Mouse (Mus musculus) heart, postnatal 0 days (tissue): ENCODE data around the gene Peli1. TPM values are rescaled to one million over a fixed set of nuclear protein-coding genes. Genes with fewer than 3 reads are reported as not detected.

ENCODE experiments used
- ATAC-seq: fragments of 200-750 bp; cut with Nextera tagmentation; 2 replicates; pipeline ENCODE4 v1.8.0; 2017; ENCODE audit warnings: low read depth, moderate number of reproducible peaks, moderate library complexity; ENCODE audit not compliant: insufficient read depth
- DNase-seq: peaks from one replicate; pipeline ENCODE4 v3.0.0-alpha.2; 2016; ENCODE audit warnings: low spot score
- H3K27ac ChIP-seq: fragments of 300-500 bp; sonication (generic); 2 replicates; pipeline ENCODE4 v1.5.1; 2014; ENCODE audit warnings: low read depth, mild to moderate bottlenecking
- H3K27me3 ChIP-seq: fragments of 300-500 bp; sonication (generic); 2 replicates; pipeline ENCODE4 v1.6.1; 2014; ENCODE audit warnings: low read length, mixed read lengths; ENCODE audit not compliant: control insufficient read depth, insufficient read depth
- H3K36me3 ChIP-seq: fragments of 300-500 bp; sonication (generic); replicated peaks from 2 replicates; pipeline ENCODE4 v1.6.1; 2014; ENCODE audit warnings: low read length, mixed read lengths; ENCODE audit not compliant: control insufficient read depth, insufficient read depth
- H3K4me1 ChIP-seq: fragments of 300-500 bp; sonication (generic); 2 replicates; pipeline ENCODE4 v1.6.1; 2014; ENCODE audit warnings: antibody characterized with exemption; ENCODE audit not compliant: control insufficient read depth, insufficient read depth
- H3K4me2 ChIP-seq: fragments of 300-500 bp; sonication (generic); 2 replicates; pipeline ENCODE4 v1.6.1; 2014; ENCODE audit warnings: low read depth, mild to moderate bottlenecking, low read length, moderate library complexity
- H3K4me3 ChIP-seq: fragments of 300-500 bp; sonication (generic); 2 replicates; pipeline ENCODE4 v1.5.1; 2014; ENCODE audit warnings: low read depth, low read length
- H3K9ac ChIP-seq: fragments of 300-500 bp; sonication (generic); replicated peaks from 2 replicates; pipeline ENCODE4 v1.6.1; 2014; ENCODE audit warnings: low read depth, low read length, mixed read lengths
- H3K9me3 ChIP-seq: fragments of 300-500 bp; sonication (generic); replicated peaks from 2 replicates; pipeline ENCODE4 v1.6.1; 2016; ENCODE audit warnings: low read length; ENCODE audit not compliant: control insufficient read depth
- CTCF ChIP-seq: IDR thresholded peaks from 2 replicates; pipeline ENCODE4 v1.5.1; 2016; ENCODE audit warnings: antibody characterized with exemption, control low read depth, low read depth
- EP300 ChIP-seq: IDR thresholded peaks from 2 replicates; pipeline ENCODE4 v1.6.1; 2016; ENCODE audit warnings: antibody characterized with exemption, low read depth
- WGBS: fragments of 180-500 bp; shearing (Covaris S2); extraction: QIAGEN DNeasy Blood & Tissue Kit; methylation state at CpG from one replicate; pipeline ENCODE4 v1.1.7; 2014; 5-methylcytosine and 5-hydroxymethylcytosine counted together
- polyA plus RNA-seq: library from polyadenylated mRNA; unstranded; fragments of >200 nt; fragmentation: Nextera tagmentation; extraction: Ambion mirVana; gene quantifications from 2 replicates; pipeline ENCODE4 v1.2.1, GENCODE M21; 2015
- total RNA-seq: library from RNA; depleted of rRNA; stranded (reverse); fragments of >200 nt; gene quantifications from 2 replicates; pipeline ENCODE4 v1.2.3, GENCODE M21; 2014; ENCODE audit warnings: low replicate concordance

Peli1 gene
- total and polyA plus RNA-seq, 2 experiments from 2014 or later = 12.9 to 16.3 TPM

DNA sequence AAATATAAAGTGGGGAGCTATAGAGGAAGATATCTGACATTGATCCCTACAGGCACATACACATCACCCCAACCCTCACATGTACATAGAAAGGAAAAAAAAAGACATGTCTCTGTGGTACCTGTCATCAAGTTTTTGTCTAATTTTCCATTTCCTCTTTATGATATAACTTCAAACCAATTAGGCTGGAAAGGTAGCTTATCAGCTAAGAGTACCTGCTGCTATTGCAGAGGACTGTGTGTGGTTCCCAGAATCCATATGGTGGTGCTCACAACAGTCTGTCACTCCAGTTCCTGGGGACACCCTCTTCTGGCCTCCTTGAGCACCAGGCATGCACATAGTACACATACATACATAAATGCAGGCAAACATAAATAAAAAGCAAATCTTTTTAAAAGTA is 24.7 kb downstream of the Peli1 start:
- no peaks in the 10 kb centered on the region for H3K27me3 ChIP-seq
- no peaks in the 10 kb centered on the region for H3K36me3 ChIP-seq
- H3K4me1 ChIP-seq = no peaks in the 10 kb centered on the region
- ATAC-seq (no peak), DNase-seq (no peak)
- no peak overlapping the region for H3K9ac ChIP-seq
- no peaks in the 10 kb centered on the region for H3K9me3 ChIP-seq
- no peak overlapping the region for H3K4me2 ChIP-seq
- H3K27ac ChIP-seq = no peak overlapping the region
- H3K4me3 ChIP-seq = no peak overlapping the region
- TF ChIP-seq CTCF (no peak), EP300 (no peak)

DNA sequence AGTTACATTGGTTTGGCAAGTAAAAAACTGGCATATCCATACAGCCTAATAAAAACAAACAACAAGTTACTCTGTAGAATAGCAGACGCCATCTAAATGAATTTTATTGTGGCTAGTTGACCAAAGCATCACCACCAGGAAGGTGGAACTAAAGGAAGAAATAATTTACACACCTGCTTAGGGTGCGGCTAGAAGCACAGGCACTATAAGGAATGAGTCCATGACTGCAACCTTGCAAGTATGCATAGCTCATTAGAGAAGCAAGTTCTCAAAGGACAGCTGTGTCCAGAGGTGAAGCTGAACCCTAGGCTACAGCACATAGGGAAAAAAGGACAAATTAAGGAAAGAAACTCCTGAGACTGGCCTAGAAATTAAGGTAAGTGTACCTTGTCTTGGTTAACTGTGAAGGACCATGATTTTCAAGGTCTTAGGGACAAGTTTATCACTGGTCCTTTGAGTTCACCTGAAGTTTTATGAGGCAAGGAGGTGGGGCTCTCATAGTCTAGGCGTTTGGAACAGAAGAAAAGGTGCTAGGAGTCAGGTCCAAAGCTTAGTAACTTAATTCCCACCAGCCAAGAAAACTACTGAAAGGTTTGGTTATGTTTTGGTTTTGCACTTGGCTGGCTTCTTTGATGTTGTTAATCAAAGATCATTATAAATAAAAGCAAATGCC is 25.7 kb downstream of the Peli1 start:
- no peak overlapping the region for H3K9ac ChIP-seq
- no peak overlapping the region for H3K27ac ChIP-seq
- DNase-seq = no peak
- 84% methylated on average over 3 of the region's 3 CpGs for WGBS
- H3K4me3 ChIP-seq = no peak overlapping the region
- H3K27me3 ChIP-seq = no peaks in the 10 kb centered on the region
- no peaks in the 10 kb centered on the region for H3K9me3 ChIP-seq
- no peak for TF ChIP-seq EP300
- TF ChIP-seq CTCF = no peak
- H3K4me2 ChIP-seq = no peak overlapping the region
- H3K36me3 ChIP-seq = no peaks in the 10 kb centered on the region
- peaks cover 3% of the 10 kb centered on the region; the same call in 1 of the 2 replicates for H3K4me1 ChIP-seq
- ATAC-seq = no peak

DNA sequence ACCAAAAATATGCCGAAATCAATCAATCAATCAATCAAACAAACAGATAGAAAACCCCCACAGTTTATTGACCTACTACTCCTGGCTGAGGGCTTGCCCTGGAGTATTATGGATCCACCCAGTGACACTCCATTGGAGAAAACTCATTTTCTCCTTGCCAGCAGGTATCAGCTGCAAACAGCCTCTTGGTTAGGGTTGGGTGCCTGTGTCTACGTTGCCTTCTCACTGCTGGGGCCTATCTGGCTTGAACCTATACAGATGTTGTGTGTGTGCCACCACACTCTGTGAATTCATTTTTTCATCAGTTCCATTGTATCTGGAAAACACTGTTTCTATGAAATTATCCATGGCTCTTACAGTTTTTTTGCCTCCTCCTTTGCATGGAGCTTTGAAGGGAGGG is 30.6 kb downstream of the Peli1 start:
- no peaks in the 10 kb centered on the region for H3K27me3 ChIP-seq
- TF ChIP-seq CTCF (no peak), EP300 (no peak)
- no peaks in the 10 kb centered on the region for H3K9me3 ChIP-seq
- no peak for ATAC-seq
- WGBS = 92% methylated on average over 2 of the region's 2 CpGs
- no peak overlapping the region for H3K27ac ChIP-seq
- DNase-seq = no peak
- peaks cover 17% of the 10 kb centered on the region for H3K4me1 ChIP-seq
- H3K4me2 ChIP-seq = no peak overlapping the region
- H3K4me3 ChIP-seq = no peak overlapping the region
- no peak overlapping the region for H3K9ac ChIP-seq
- H3K36me3 ChIP-seq = no peaks in the 10 kb centered on the region

DNA sequence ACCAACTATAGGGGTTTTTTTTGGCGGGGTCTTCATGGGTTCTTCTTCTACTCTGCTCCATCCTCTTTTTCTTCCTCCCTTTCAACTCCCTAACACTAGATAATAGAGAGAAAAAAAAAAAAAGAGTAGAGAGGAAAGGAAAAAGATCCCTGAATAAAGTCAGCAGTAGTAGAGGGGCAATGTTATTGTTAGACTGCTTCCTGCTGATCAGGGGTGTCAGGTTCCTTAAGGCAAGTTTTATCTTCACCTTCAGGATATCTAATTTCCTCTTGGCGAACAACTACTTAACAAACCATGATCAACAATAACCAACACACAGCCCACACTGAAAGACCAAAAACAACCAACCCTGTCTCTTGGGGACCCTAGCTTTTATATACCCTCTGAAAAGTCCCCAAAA is 31.3 kb downstream of the Peli1 start:
- DNase-seq (no peak), ATAC-seq (no peak)
- Histone ChIP-seq H3K4me3 (no peak overlapping the region), H3K9me3 (no peaks in the 10 kb centered on the region), H3K4me1 (peaks cover 17% of the 10 kb centered on the region), H3K36me3 (no peaks in the 10 kb centered on the region), H3K4me2 (no peak overlapping the region), H3K27me3 (no peaks in the 10 kb centered on the region), H3K27ac (no peak overlapping the region), H3K9ac (no peak overlapping the region)
- TF ChIP-seq CTCF = no peak
- no peak for TF ChIP-seq EP300
- 54% methylated on average over 2 of the region's 2 CpGs for WGBS

DNA sequence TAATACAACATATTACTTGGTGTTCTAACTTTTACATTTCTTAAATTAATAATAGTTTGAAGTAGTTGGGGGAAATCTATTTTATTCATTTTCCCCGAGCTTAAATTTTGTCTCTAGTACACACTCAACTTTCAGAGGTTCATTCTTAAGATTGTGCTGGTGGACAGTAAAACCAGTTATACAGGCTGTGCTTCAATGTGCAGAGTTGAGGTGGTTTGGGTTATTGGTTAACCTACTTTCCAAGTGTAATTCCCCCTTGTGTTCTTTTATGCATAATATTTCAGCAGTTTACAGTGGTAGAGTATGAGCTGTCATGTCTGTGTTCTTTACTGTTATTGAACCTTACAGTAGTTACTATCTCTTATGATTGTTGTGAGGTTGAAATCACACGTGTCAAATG is 40.6 kb downstream of the Peli1 start:
- Histone ChIP-seq H3K4me3 (no peak overlapping the region), H3K9me3 (peaks cover 6% of the 10 kb centered on the region; the same call in 1 of the 2 replicates), H3K9ac (no peak overlapping the region), H3K27me3 (no peaks in the 10 kb centered on the region), H3K27ac (no peak overlapping the region), H3K4me1 (no peaks in the 10 kb centered on the region), H3K4me2 (no peak overlapping the region), H3K36me3 (peaks cover 7% of the 10 kb centered on the region; the same call in 1 of the 2 replicates)
- WGBS = 71% methylated on average over 2 of the region's 2 CpGs
- DNase-seq (no peak), ATAC-seq (no peak)
- TF ChIP-seq EP300 (no peak), CTCF (no peak)

DNA sequence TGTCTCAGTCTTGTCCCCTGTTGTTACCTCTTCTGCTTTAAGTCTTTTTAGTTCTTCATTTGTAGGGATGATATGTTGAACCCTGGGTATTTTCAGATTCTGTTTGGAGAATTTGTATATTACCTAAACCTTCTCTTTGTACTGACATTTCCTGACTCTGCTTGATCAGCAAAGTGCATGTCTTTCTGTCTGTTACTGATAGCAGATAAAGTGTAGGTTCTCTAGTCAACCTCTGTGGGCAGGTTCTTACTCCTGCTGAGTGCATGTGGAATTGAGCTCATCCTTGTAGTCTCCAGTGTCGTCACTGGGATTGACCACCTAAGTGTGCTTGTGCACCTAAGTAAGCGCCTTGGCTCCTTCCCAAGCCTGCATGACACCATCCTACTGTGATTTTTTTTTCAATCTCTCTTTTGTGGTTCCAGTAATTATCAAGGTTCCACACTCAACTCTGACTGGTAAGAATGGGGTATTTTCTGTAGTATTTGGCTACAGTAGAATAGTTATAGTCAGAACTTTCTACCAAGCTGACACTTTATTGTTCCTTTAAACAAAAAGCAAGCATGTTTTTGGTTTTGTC is 43.9 kb downstream of the Peli1 start:
- Histone ChIP-seq H3K27me3 (no peaks in the 10 kb centered on the region), H3K36me3 (peaks cover 24% of the 10 kb centered on the region), H3K27ac (no peak overlapping the region), H3K4me1 (no peaks in the 10 kb centered on the region), H3K9me3 (no peaks in the 10 kb centered on the region), H3K9ac (no peak overlapping the region), H3K4me2 (no peak overlapping the region), H3K4me3 (no peak overlapping the region)
- TF ChIP-seq EP300 (no peak), CTCF (no peak)
- no peak for DNase-seq
- no peak for ATAC-seq
- WGBS = 71% methylated on average over 2 of the region's 2 CpGs
